Mouse (Mus musculus) liver, embryonic 15.5 days (tissue): ENCODE results near the gene Slco4c1. TPM values are rescaled to one million over a fixed set of nuclear protein-coding genes. Genes with fewer than 3 reads are reported as not detected.

ENCODE experiments used
- ATAC-seq: fragments of 200-750 bp; cut with Nextera tagmentation; 2 replicates; pipeline ENCODE4 v1.8.0; 2017; ENCODE audit warnings: moderate number of reproducible peaks, mild to moderate bottlenecking, moderate library complexity; ENCODE audit not compliant: insufficient read depth
- H3K27ac ChIP-seq: fragments of 300-500 bp; sonication (generic); replicated peaks from 2 replicates; pipeline ENCODE4 v1.5.1; 2015; ENCODE audit warnings: mild to moderate bottlenecking, inconsistent platforms
- H3K27me3 ChIP-seq: fragments of 300-500 bp; sonication (generic); 2 replicates; pipeline ENCODE4 v1.6.1; 2015; ENCODE audit warnings: mild to moderate bottlenecking, inconsistent platforms
- H3K36me3 ChIP-seq: fragments of 300-500 bp; sonication (generic); replicated peaks from 2 replicates; pipeline ENCODE4 v1.6.1; 2015; ENCODE audit warnings: moderate library complexity, mild to moderate bottlenecking, inconsistent platforms
- H3K4me1 ChIP-seq: fragments of 300-500 bp; sonication (generic); replicated peaks from 2 replicates; pipeline ENCODE4 v1.6.1; 2015; ENCODE audit warnings: inconsistent platforms
- H3K4me2 ChIP-seq: fragments of 300-500 bp; sonication (generic); 2 replicates; pipeline ENCODE4 v1.6.1; 2015; ENCODE audit warnings: moderate library complexity, mild to moderate bottlenecking, inconsistent platforms
- H3K4me3 ChIP-seq: fragments of 300-500 bp; sonication (generic); replicated peaks from 2 replicates; pipeline ENCODE4 v1.5.1; 2015; ENCODE audit warnings: mild to moderate bottlenecking, inconsistent platforms
- H3K9ac ChIP-seq: fragments of 300-500 bp; sonication (generic); 2 replicates; pipeline ENCODE4 v1.6.1; 2015; ENCODE audit warnings: moderate library complexity, mild to moderate bottlenecking, inconsistent platforms
- H3K9me3 ChIP-seq: fragments of 300-500 bp; sonication (generic); replicated peaks from 2 replicates; pipeline ENCODE4 v1.6.1; 2016; ENCODE audit warnings: inconsistent platforms
- WGBS: fragments of 180-500 bp; shearing (Covaris S2); methylation state at CpG from one replicate; pipeline ENCODE4 v1.1.7; 2015; ENCODE audit warnings: mixed read lengths; ENCODE audit not compliant: insufficient replicate concordance; 5-methylcytosine and 5-hydroxymethylcytosine counted together
- polyA plus RNA-seq: library from polyadenylated mRNA; unstranded; fragments of >200 nt; fragmentation: Nextera tagmentation; extraction: Ambion mirVana; gene quantifications from 2 replicates; pipeline ENCODE4 v1.2.1, GENCODE M21; 2015

The Slco4c1 gene
- polyA plus RNA-seq, 1 experiment from 2014 or later: 1.6 TPM

- 55% methylated on average over 1 of the region's 1 CpGs for WGBS
- Histone ChIP-seq H3K9ac (no peak overlapping the region), H3K4me2 (no peak overlapping the region), H3K27ac (no peak overlapping the region), H3K27me3 (no peaks in the 10 kb centered on the region), H3K36me3 (no peaks in the 10 kb centered on the region), H3K4me1 (no peaks in the 10 kb centered on the region), H3K4me3 (no peak overlapping the region), H3K9me3 (no peaks in the 10 kb centered on the region)
- ATAC-seq: no peak
These were observed 101.7 kb downstream of the Slco4c1 start for GRCm38 (mm10) chr1:96770283-96770682.

GRCm38 (mm10) chr1:96768264-96768663 lies 103.7 kb downstream of the Slco4c1 start:
- Histone ChIP-seq H3K4me3 (no peak overlapping the region), H3K27me3 (no peaks in the 10 kb centered on the region), H3K4me1 (no peaks in the 10 kb centered on the region), H3K36me3 (no peaks in the 10 kb centered on the region), H3K27ac (no peak overlapping the region), H3K9me3 (no peaks in the 10 kb centered on the region), H3K4me2 (no peak overlapping the region), H3K9ac (no peak overlapping the region)
- 4% methylated on average over 4 of the region's 4 CpGs for WGBS
- no peak for ATAC-seq

- Histone ChIP-seq H3K4me1 (no peaks in the 10 kb centered on the region), H3K9me3 (no peaks in the 10 kb centered on the region), H3K36me3 (no peaks in the 10 kb centered on the region), H3K4me2 (no peak overlapping the region), H3K27ac (no peak overlapping the region), H3K9ac (no peak overlapping the region), H3K27me3 (no peaks in the 10 kb centered on the region), H3K4me3 (no peak overlapping the region)
- 5% methylated on average over 1 of the region's 1 CpGs for WGBS
- ATAC-seq: no peak
These were observed 105.4 kb downstream of the Slco4c1 start for GRCm38 (mm10) chr1:96766535-96766934.
